Mouse (Mus musculus): ENCODE measurements around the gene Spin2e. TPM values are rescaled to one million over a fixed set of nuclear protein-coding genes. Genes with fewer than 3 reads are reported as not detected.
"Not testable (repeated sequence)": the region's sequence is repeated elsewhere in the genome, so short reads cannot be mapped to it uniquely, and the experiment has no call there.

The Spin2e gene
- not detected for total RNA-seq (2021)

GRCm38 (mm10) chrX:31618820-31619219 is at the start of gene Spin2e:
Spin2e (minus strand) TSS chrX:31618920.
- DNase-seq = not testable (repeated sequence)

GRCm38 (mm10) chrX:31574183-31574582 is 44.5 kb downstream of the Spin2e start, which contains the start of gene Gm21883:
Gm21883 (minus strand) TSS chrX:31574283.
- not testable (repeated sequence) for DNase-seq

Other genes with a start within 250 kb of the Spin2e start
- not detected for gene Btbd35f19, start 235.0 kb downstream of the Spin2e start, total RNA-seq (2021)
- gene Gm21883, start 44.6 kb downstream of the Spin2e start, total RNA-seq (2021) = not detected
- not detected for gene Btbd35f25, start 98.2 kb upstream of the Spin2e start, total RNA-seq (2021)